Mouse (Mus musculus) bone marrow, adult 2 months (tissue): ENCODE data around the gene Ciita.

ENCODE experiments used
- CTCF ChIP-seq: fragments of 200-500 bp; IDR thresholded peaks from 2 replicates; pipeline ENCODE4 v1.5.1; 2011; ENCODE audit warnings: low read length, control low read depth; ENCODE audit not compliant: control insufficient read depth, insufficient read depth
- POLR2A ChIP-seq: fragments of 200-500 bp; IDR thresholded peaks from 2 replicates; pipeline ENCODE4 v1.6.1; 2011; ENCODE audit warnings: low read depth, mild to moderate bottlenecking, control low read depth, low read length, borderline replicate concordance; ENCODE audit not compliant: control insufficient read depth

GRCm38 (mm10) chr16:10534567-10534966, 54.7 kb downstream of the Ciita start:
- TF ChIP-seq CTCF = no peak
- TF ChIP-seq POLR2A = no peak
